Mouse (Mus musculus) CH12.LX (cell line): ENCODE results near the gene Psme2b. TPM values are rescaled to one million over a fixed set of nuclear protein-coding genes. Genes with fewer than 3 reads are reported as not detected.
"Not testable (repeated sequence)": the region's sequence is repeated elsewhere in the genome, so short reads cannot be mapped to it uniquely, and the experiment has no call there.

Experiments
- DNase-seq: peaks from one replicate; pipeline ENCODE4 v3.0.0-alpha.2; 2013; ENCODE audit errors: extremely low read depth
- H3K27ac ChIP-seq: 2 replicates; pipeline ENCODE4 v1.5.1; 2012; ENCODE audit warnings: low read depth, mild to moderate bottlenecking, control low read depth, moderate library complexity; ENCODE audit not compliant: insufficient read depth
- H3K27me3 ChIP-seq: replicated peaks from 2 replicates; pipeline ENCODE3; 2012; ENCODE audit warnings: inconsistent platforms
- H3K36me3 ChIP-seq, 2 experiments: replicated peaks in 1 of 2; 2 replicates each; pipeline versions ENCODE3 to v1.6.1; 2012; ENCODE audit warnings: inconsistent platforms in 1 of 2, low read length in 1 of 2, mild to moderate bottlenecking in 1 of 2, mixed read lengths in 1 of 2, moderate library complexity in 1 of 2; ENCODE audit not compliant: control insufficient read depth in 1 of 2, insufficient read depth in 1 of 2
- H3K4me1 ChIP-seq, 2 experiments: 2 replicates each; pipeline ENCODE4 v1.6.1; 2012; ENCODE audit warnings: inconsistent platforms in 1 of 2, moderate library complexity in 1 of 2; ENCODE audit not compliant: insufficient read depth in 2 of 2, control insufficient read depth in 1 of 2
- H3K4me2 ChIP-seq: 2 replicates; pipeline ENCODE4 v1.6.1; 2012; ENCODE audit warnings: low read depth, mild to moderate bottlenecking, control low read depth; ENCODE audit not compliant: poor library complexity, insufficient read depth, severe bottlenecking
- H3K4me3 ChIP-seq, 3 experiments: fragments of 150-350 bp in 1 of 3; sonication (generic) in 1 of 3; replicated peaks in 1 of 3; 2 replicates each; pipeline versions ENCODE3 to v1.5.1; 2011 to 2012; ENCODE audit warnings: low read depth in 2 of 3, low read length in 2 of 3, mild to moderate bottlenecking in 2 of 3, moderate library complexity in 2 of 3, control low read depth in 1 of 3, improper control_type of control experiment in 1 of 3, inconsistent platforms in 1 of 3, mixed read lengths in 1 of 3; ENCODE audit not compliant: poor library complexity in 1 of 3
- H3K79me2 ChIP-seq: replicated peaks from 2 replicates; pipeline ENCODE4 v1.6.1; 2012; ENCODE audit warnings: mild to moderate bottlenecking, moderate library complexity; ENCODE audit not compliant: control insufficient read depth, poor library complexity, insufficient read depth, severe bottlenecking; ENCODE audit errors: extremely low read depth
- H3K9ac ChIP-seq: 2 replicates; pipeline ENCODE4 v1.6.1; 2012; ENCODE audit warnings: low read depth, mild to moderate bottlenecking, control low read depth, moderate library complexity; ENCODE audit not compliant: insufficient read depth
- H3K9me3 ChIP-seq: replicated peaks from 2 replicates; pipeline ENCODE3; 2012; ENCODE audit warnings: low read length, inconsistent platforms, mixed read lengths
- BHLHE40 ChIP-seq: IDR thresholded peaks from 2 replicates; pipeline ENCODE4 v1.6.1; 2011; ENCODE audit warnings: mild to moderate bottlenecking, low read depth, low read length, improper control_type of control experiment
- CHD2 ChIP-seq: IDR thresholded peaks from 2 replicates; pipeline ENCODE4 v1.6.1; 2011; ENCODE audit warnings: low read length, improper control_type of control experiment
- ELF1 ChIP-seq: IDR thresholded peaks from 2 replicates; pipeline ENCODE4 v1.6.1; 2014; ENCODE audit warnings: low read depth, mild to moderate bottlenecking, inconsistent platforms, low read length, improper control_type of control experiment
- EP300 ChIP-seq: IDR thresholded peaks from 2 replicates; pipeline ENCODE4 v1.6.1; 2011; ENCODE audit warnings: low read length, improper control_type of control experiment
- ETS1 ChIP-seq: conservative IDR thresholded peaks from 2 replicates; pipeline ENCODE4 v1.6.1; 2012; ENCODE audit warnings: low read depth, mild to moderate bottlenecking, inconsistent platforms, low read length, improper control_type of control experiment, moderate library complexity
- IRF4 ChIP-seq: IDR thresholded peaks from 2 replicates; pipeline ENCODE4 v1.6.1; 2014; ENCODE audit warnings: low read depth, mild to moderate bottlenecking, inconsistent platforms, low read length, improper control_type of control experiment
- JUN ChIP-seq: IDR thresholded peaks from 2 replicates; pipeline ENCODE4 v1.6.1; 2011; ENCODE audit warnings: low read depth, mild to moderate bottlenecking, low read length, improper control_type of control experiment, moderate library complexity; ENCODE audit not compliant: insufficient read depth
- JUND ChIP-seq: conservative IDR thresholded peaks from 2 replicates; pipeline ENCODE4 v1.6.1; 2011; ENCODE audit warnings: low read depth, low read length, improper control_type of control experiment
- KAT2A ChIP-seq: IDR thresholded peaks from 2 replicates; pipeline ENCODE4 v1.6.1; 2012; ENCODE audit warnings: low read length, improper control_type of control experiment, inconsistent platforms; ENCODE audit not compliant: insufficient replicate concordance
- MAFK ChIP-seq: IDR thresholded peaks from 2 replicates; pipeline ENCODE4 v1.6.1; 2011; ENCODE audit warnings: low read length, improper control_type of control experiment; ENCODE audit not compliant: insufficient replicate concordance
- MAX ChIP-seq: IDR thresholded peaks from 2 replicates; pipeline ENCODE4 v1.6.1; 2011; ENCODE audit warnings: low read length, improper control_type of control experiment
- MAZ ChIP-seq: IDR thresholded peaks from 2 replicates; pipeline ENCODE4 v1.6.1; 2012; ENCODE audit warnings: low read depth, mild to moderate bottlenecking, inconsistent platforms, low read length, improper control_type of control experiment, moderate library complexity
- MEF2A ChIP-seq: IDR thresholded peaks from 2 replicates; pipeline ENCODE4 v1.6.1; 2014; ENCODE audit warnings: low read depth, mild to moderate bottlenecking, inconsistent platforms, low read length, improper control_type of control experiment, borderline replicate concordance
- MXI1 ChIP-seq: IDR thresholded peaks from 2 replicates; pipeline ENCODE4 v1.6.1; 2011; ENCODE audit warnings: mild to moderate bottlenecking, low read depth, low read length, improper control_type of control experiment
- MYC ChIP-seq: IDR thresholded peaks from 2 replicates; pipeline ENCODE4 v1.6.1; 2011; ENCODE audit warnings: low read depth, mild to moderate bottlenecking, improper control_type of control experiment, low read length
- NELFE ChIP-seq: IDR thresholded peaks from 2 replicates; pipeline ENCODE4 v1.6.1; 2011; ENCODE audit warnings: low read depth, low read length, improper control_type of control experiment
- RCOR1 ChIP-seq: conservative IDR thresholded peaks from 2 replicates; pipeline ENCODE4 v1.6.1; 2012; ENCODE audit warnings: low read depth, mild to moderate bottlenecking, inconsistent platforms, low read length, improper control_type of control experiment
- SIN3A ChIP-seq: IDR thresholded peaks from 2 replicates; pipeline ENCODE4 v1.6.1; 2012; ENCODE audit warnings: low read length, improper control_type of control experiment, inconsistent platforms
- SMC3 ChIP-seq: IDR thresholded peaks from 2 replicates; pipeline ENCODE4 v1.6.1; 2011; ENCODE audit warnings: low read depth, low read length, improper control_type of control experiment
- TBP ChIP-seq: conservative IDR thresholded peaks from 2 replicates; pipeline ENCODE4 v1.6.1; 2011; ENCODE audit warnings: low read depth, low read length, improper control_type of control experiment
- TCF12 ChIP-seq: IDR thresholded peaks from 2 replicates; pipeline ENCODE4 v1.6.1; 2014; ENCODE audit warnings: low read depth, mild to moderate bottlenecking, inconsistent platforms, low read length, improper control_type of control experiment
- UBTF ChIP-seq: IDR thresholded peaks from 2 replicates; pipeline ENCODE4 v1.6.1; 2012; ENCODE audit warnings: low read depth, mild to moderate bottlenecking, inconsistent platforms, low read length, improper control_type of control experiment, moderate library complexity
- ZNF384 ChIP-seq: IDR thresholded peaks from 2 replicates; pipeline ENCODE4 v1.6.1; 2012; ENCODE audit warnings: low read depth, low read length, improper control_type of control experiment, inconsistent platforms
- dilution Hi-C: fragments of 300-500 bp; cut with MboI; formaldehyde crosslinking; loops from 2 replicates; pipeline ENCODE4 v1.14.3; 2020; ENCODE audit warnings: low sequenced_read_pairs; ENCODE audit not compliant: extremely low pct_unique_long_range_greater_than_20kb, extremely low pct_ligation_motif_present
- in situ Hi-C: fragments of 300-500 bp; cut with MboI; formaldehyde crosslinking; loops from 3 replicates; pipeline ENCODE4 v1.14.3; 2019; ENCODE audit warnings: low sequenced_read_pairs, low pct_ligation_motif_present, low pct_unique_long_range_greater_than_20kb, mixed read lengths
- polyA plus RNA-seq: library from polyadenylated mRNA; unstranded; fragments of >175 nt; gene quantifications from 2 replicates; pipeline ENCODE4 v1.2.1, GENCODE M21; 2012; ENCODE audit warnings: low read depth; ENCODE audit not compliant: insufficient read length
- total RNA-seq, 2 experiments: library from RNA; depleted of rRNA; stranded (reverse); fragments of 300-350 nt in 1 of 2; fragments of >200 nt in 1 of 2; gene quantifications; 2 replicates each; pipeline ENCODE4 v1.2.3; 2012 to 2014

The Psme2b gene
- total and polyA plus RNA-seq, 3 experiments: 33.5 to 78.3 (median 62.4) TPM

DNA sequence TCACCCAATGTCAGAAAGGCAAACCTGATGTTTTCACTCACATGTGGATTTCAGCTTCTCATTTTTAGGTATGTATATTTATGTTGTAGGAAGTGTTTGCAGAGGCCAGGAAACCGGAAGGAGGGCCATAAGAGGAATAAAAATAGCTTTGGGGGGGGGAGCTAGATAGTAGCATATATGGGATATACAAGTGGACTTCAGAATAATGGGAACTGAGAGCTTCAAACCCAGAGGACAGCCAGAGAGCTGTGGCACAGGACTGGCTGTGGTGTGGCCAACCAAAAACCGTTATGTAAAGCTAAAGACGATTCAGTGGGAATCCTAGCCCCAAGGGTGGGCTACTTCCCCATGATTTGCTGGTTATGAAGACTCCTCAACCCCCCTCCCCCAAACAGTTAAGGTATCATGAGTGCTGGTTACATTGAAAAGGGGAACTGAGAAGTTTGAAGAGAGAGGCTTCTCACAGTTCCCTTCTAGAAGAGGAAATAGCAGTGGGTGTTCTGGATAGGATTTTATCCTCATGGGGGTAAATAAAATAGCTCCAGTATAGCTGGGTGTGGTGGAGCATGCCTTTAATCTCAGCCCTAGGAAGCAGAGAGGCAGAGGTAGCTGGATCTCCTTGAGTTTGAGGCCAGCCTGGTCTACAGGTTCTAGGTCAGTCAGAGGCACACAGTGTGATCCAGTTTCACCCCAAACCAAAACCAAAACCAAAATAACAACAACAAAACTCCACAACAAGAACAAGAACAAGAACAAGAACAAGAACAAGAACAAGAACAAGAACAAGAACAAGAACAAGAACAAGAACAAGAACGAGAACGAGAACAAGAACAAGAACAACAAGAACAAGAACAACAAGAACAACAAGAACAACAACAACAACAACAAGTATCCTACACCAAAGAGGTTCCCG lies 45.1 kb downstream of the Psme2b start:
- dilution Hi-C loops, H3K79me2 ChIP-seq, H3K9me3 ChIP-seq, H3K27me3 ChIP-seq, in situ Hi-C loops: not testable (repeated sequence)
- Histone ChIP-seq H3K27ac (peak overlapping the region; percentile 94), H3K4me2 (peak overlapping the region; percentile 100), H3K4me1 (peaks cover 26 to 71% of the 10 kb centered on the region in 2 experiments), H3K9ac (peak overlapping the region; percentile 62), H3K4me3 (peak overlapping the region; percentile 27 to 68 (median 38))
- TF ChIP-seq SIN3A (peak; percentile 83), KAT2A (0 out of 2 replicates have a peak, but pooled peaks have one; percentile 40), IRF4 (peak; percentile 97), MXI1 (peak; percentile 50; the same call in 1 of the 2 replicates), MYC (peak; percentile 81), JUND (peak; percentile 67), UBTF (0 out of 2 replicates have a peak, but pooled peaks have one; percentile 6), BHLHE40 (peak; percentile 78), MAX (peak; percentile 61; the same call in 1 of the 2 replicates), ZNF384 (0 out of 2 replicates have a peak, but pooled peaks have one; percentile 15), RCOR1 (peak; percentile 92), TBP (0 out of 2 replicates have a peak, but pooled peaks have one; percentile 18), CHD2 (peak; percentile 91), NELFE (0 out of 2 replicates have a peak, but pooled peaks have one; percentile 36), EP300 (peak; percentile 98), MEF2A (peak; percentile 80), MAZ (peak; percentile 82), SMC3 (peak; percentile 13; the same call in 1 of the 2 replicates), ETS1 (peak; percentile 88), JUN (0 out of 2 replicates have a peak, but pooled peaks have one; percentile 23), ELF1 (0 out of 2 replicates have a peak, but pooled peaks have one; percentile 51), TCF12 (peak; percentile 83), MAFK (peak; percentile 72; the same call in 1 of the 2 replicates)
- TF ChIP-seq, all 38 proteins: peak for 23; not testable (repeated sequence) for 15
- peak; percentile 93 for DNase-seq
- H3K36me3 ChIP-seq: not testable (repeated sequence)
